Mouse (Mus musculus) small intestine, adult 2 months (tissue): ENCODE measurements around the gene Foxc2. TPM values are rescaled to one million over a fixed set of nuclear protein-coding genes. Genes with fewer than 3 reads are reported as not detected.

Source experiments
- H3K27ac ChIP-seq: fragments of 200-500 bp; 2 replicates; pipeline ENCODE4 v1.5.1; 2012; ENCODE audit warnings: low read depth, low read length, control low read depth, inconsistent platforms; ENCODE audit not compliant: insufficient read depth
- H3K27me3 ChIP-seq: fragments of 200-500 bp; 2 replicates; pipeline ENCODE4 v1.6.1; 2012; ENCODE audit warnings: mild to moderate bottlenecking, moderate library complexity, low read length, inconsistent platforms; ENCODE audit not compliant: control insufficient read depth, insufficient read depth
- H3K36me3 ChIP-seq: fragments of 200-500 bp; 2 replicates; pipeline ENCODE4 v1.6.1; 2012; ENCODE audit warnings: mild to moderate bottlenecking, low read length, control low read depth, inconsistent platforms; ENCODE audit not compliant: control insufficient read depth, insufficient read depth
- H3K4me1 ChIP-seq: fragments of 200-500 bp; 2 replicates; pipeline ENCODE4 v1.6.1; 2012; ENCODE audit warnings: low read length, inconsistent platforms, mixed read lengths; ENCODE audit not compliant: control insufficient read depth, insufficient read depth, insufficient read length
- H3K4me3 ChIP-seq: fragments of 200-500 bp; 2 replicates; pipeline ENCODE4 v1.5.1; 2012; ENCODE audit warnings: low read depth, mild to moderate bottlenecking, control low read depth, inconsistent platforms, low read length, moderate library complexity
- CTCF ChIP-seq: fragments of 200-500 bp; IDR thresholded peaks from 2 replicates; pipeline ENCODE4 v1.5.1; 2012; ENCODE audit warnings: low read depth, mild to moderate bottlenecking, control low read depth, inconsistent platforms, low read length, moderate library complexity, mixed read lengths; ENCODE audit not compliant: insufficient replicate concordance, insufficient read length; ENCODE audit errors: extremely low read depth
- POLR2A ChIP-seq: fragments of 200-500 bp; IDR thresholded peaks from 2 replicates; pipeline ENCODE4 v1.6.1; 2012; ENCODE audit warnings: low read depth, mild to moderate bottlenecking, control low read depth, inconsistent platforms, low read length, moderate library complexity
- WGBS: fragments of 180-500 bp; shearing (Covaris S2); methylation state at CpG from one replicate; pipeline ENCODE4 v1.1.7; 2018; 5-methylcytosine and 5-hydroxymethylcytosine counted together
- polyA plus RNA-seq: library from polyadenylated mRNA; depleted of rRNA; stranded (reverse); fragments of >200 nt; gene quantifications from 2 replicates; pipeline ENCODE4 v1.2.3, GENCODE M21; 2012

Foxc2 gene
- polyA plus RNA-seq, 1 experiment: 0.53 TPM

DNA sequence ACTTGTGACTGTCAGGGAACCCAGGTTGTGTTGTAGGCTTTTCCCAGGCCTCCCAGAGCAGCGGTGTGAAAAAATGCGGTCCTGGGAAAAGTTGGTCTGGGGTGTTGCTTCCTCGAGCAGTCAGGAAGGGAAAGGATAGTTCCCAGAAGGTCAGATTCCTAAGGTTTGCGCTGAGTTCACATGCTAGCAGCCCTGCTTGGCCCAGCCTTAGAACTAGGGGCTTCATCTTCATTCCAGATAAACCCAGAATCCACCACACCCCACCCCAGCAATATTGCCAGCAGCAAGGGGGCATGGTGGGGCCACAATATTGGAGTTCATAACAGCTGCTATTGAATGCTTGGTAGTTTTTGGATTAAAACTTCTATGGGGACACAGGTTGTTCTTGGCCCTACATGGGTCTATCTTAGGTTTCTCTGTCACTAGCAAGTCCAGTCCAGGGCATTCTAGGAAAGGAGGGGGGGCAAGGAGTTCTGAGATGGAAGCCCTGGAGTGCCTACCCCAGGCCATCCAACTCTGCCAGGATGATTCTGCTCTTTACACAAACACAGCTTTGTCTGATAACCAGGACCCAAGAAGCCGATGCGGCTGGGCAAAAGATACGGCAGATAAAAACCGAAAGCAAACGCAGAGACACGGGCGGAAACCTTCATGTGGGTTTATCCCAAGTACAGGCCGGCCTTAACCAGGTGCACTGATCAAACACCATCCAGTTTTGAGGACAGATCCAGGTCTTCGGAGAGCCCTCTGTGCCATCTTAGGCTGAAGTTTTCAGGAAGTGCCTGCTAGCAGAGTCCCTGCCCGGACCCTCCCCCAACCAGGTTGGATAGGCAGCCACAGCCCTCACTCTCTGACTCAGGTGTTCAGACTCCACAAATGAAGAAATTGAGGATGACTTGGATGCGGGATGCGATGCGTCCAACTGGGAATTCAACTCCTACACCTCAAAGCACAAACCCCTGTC is 4.8 kb downstream of the Foxc2 start:
- H3K27ac ChIP-seq: no peak overlapping the region
- WGBS: 19% methylated on average over 17 of the region's 17 CpGs
- peak overlapping the region; percentile 12; the same call in 1 of the 2 replicates for H3K4me3 ChIP-seq
- TF ChIP-seq CTCF (no peak), POLR2A (no peak)
- peaks cover 84% of the 10 kb centered on the region for H3K27me3 ChIP-seq
- H3K36me3 ChIP-seq: no peaks in the 10 kb centered on the region
- H3K4me1 ChIP-seq: peaks cover 12% of the 10 kb centered on the region

- H3K4me3 ChIP-seq: no peak overlapping the region
- peaks cover 7% of the 10 kb centered on the region for H3K4me1 ChIP-seq
- H3K36me3 ChIP-seq: no peaks in the 10 kb centered on the region
- WGBS: 26% methylated on average over 8 of the region's 8 CpGs
- TF ChIP-seq CTCF: no peak
- no peak overlapping the region for H3K27ac ChIP-seq
- H3K27me3 ChIP-seq: peaks cover 85% of the 10 kb centered on the region
These were observed 5.7 kb downstream of the Foxc2 start for GRCm38 (mm10) chr8:121121704-121122103.

DNA sequence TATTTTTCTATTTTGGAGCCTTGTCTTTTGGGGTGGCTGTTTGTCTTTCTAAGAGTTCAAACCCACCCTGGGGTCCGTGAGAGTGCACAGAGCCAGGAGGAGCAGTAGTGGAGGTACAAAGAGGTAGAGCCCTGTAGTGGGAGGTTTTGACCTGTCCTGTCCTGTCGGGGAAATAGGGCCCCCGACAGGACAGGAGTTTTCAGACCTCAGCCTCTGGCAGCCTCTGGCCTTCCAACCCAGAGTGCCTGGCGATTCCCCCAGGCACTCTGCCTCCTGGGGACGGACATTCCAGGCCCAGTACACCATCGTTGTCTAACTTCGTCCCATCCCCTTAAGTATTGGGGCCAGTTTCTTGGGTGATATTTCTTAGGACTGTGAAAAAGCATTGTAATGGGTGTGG is 6.4 kb downstream of the Foxc2 start:
- H3K27ac ChIP-seq: no peak overlapping the region
- H3K4me3 ChIP-seq: no peak overlapping the region
- H3K4me1 ChIP-seq: peaks cover 3% of the 10 kb centered on the region
- WGBS: 25% methylated on average over 7 of the region's 7 CpGs
- H3K27me3 ChIP-seq: peaks cover 85% of the 10 kb centered on the region
- TF ChIP-seq POLR2A (no peak), CTCF (no peak)
- no peaks in the 10 kb centered on the region for H3K36me3 ChIP-seq

GRCm38 (mm10) chr8:121123113-121123512 is 7.1 kb downstream of the Foxc2 start:
- TF ChIP-seq POLR2A (no peak), CTCF (no peak)
- no peak overlapping the region for H3K4me3 ChIP-seq
- H3K36me3 ChIP-seq: no peaks in the 10 kb centered on the region
- H3K4me1 ChIP-seq: peaks cover 3% of the 10 kb centered on the region
- H3K27me3 ChIP-seq: peaks cover 85% of the 10 kb centered on the region
- WGBS: 69% methylated on average over 2 of the region's 2 CpGs
- H3K27ac ChIP-seq: no peak overlapping the region

GRCm38 (mm10) chr8:121124547-121125239 is 8.7 kb downstream of the Foxc2 start:
- no peak for TF ChIP-seq CTCF
- TF ChIP-seq POLR2A: no peak
- 7% methylated on average over 17 of the region's 17 CpGs for WGBS
- Histone ChIP-seq H3K4me1 (peaks cover 3% of the 10 kb centered on the region), H3K4me3 (no peak overlapping the region), H3K36me3 (no peaks in the 10 kb centered on the region), H3K27ac (no peak overlapping the region), H3K27me3 (peaks cover 87% of the 10 kb centered on the region)

GRCm38 (mm10) chr8:121125311-121125876 is 9.4 kb downstream of the Foxc2 start:
- 2% methylated on average over 36 of the region's 36 CpGs for WGBS
- Histone ChIP-seq H3K36me3 (no peaks in the 10 kb centered on the region), H3K27ac (no peak overlapping the region), H3K4me3 (peak overlapping the region; percentile 52), H3K4me1 (peaks cover 3% of the 10 kb centered on the region), H3K27me3 (peaks cover 85% of the 10 kb centered on the region)
- TF ChIP-seq CTCF (no peak), POLR2A (no peak)

- Histone ChIP-seq H3K27me3 (peaks cover 78% of the 10 kb centered on the region), H3K36me3 (no peaks in the 10 kb centered on the region), H3K27ac (no peak overlapping the region), H3K4me3 (no peak overlapping the region), H3K4me1 (peaks cover 3% of the 10 kb centered on the region)
- WGBS: 13% methylated on average over 6 of the region's 6 CpGs
- TF ChIP-seq POLR2A (no peak), CTCF (no peak)
These were observed 10.2 kb downstream of the Foxc2 start for GRCm38 (mm10) chr8:121126191-121126590.
